Mouse (Mus musculus): ENCODE data around the gene Ndufb7.
"Not testable (repeated sequence)": the region's sequence is repeated elsewhere in the genome, so short reads cannot be mapped to it uniquely, and the experiment has no call there.

The Ndufb7 gene

DNA sequence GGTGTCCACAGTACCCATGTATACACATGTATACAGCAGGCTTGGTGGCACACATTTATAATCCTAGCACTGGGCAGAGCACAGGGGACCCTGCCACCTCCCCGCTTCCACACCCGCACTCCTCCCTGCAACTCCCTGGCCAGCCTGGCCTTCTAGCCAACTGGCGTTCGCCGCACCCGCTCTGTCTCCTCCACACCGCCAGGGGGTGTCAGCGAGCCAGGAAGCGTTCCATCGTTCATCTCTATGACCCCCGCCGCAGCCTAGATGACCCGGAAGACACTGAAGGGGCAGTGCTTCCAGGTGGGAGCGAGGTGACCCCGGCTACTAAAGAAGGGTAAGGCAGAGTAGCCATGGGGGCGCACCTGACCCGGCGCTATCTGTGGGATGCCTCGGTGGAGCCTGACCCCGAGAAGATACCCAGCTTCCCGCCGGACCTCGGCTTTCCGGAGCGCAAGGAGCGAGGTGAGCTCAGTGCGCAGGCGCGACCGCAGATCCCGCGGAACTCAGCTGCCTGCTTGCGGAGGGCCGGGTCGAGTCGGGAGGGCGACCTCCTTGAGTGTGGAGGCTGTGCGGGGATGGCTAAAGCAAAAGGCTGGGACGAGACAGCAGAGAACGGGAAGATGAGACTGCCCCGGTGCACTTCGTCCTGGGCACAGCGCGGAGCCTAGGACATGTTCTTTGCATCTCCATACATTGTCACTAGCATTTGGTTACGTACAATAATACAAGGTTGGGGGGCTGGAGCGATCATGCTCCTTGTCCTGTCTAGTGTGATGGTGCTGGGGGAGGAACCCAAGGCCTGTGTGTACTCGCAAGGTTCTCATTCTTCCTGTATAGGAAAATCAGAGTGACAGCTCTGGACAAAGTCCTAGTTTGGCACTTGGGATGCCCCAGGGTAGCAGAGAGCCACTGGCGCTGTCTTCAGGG is at the start of gene Ndufb7:
Gene Ndufb7 (plus strand): TSS at position 203 of the 927 bp plus-strand sequence.
- DNase-seq (ENCODE audit: low spot score in 2 of 2): peak; percentile 97 to 99

DNA sequence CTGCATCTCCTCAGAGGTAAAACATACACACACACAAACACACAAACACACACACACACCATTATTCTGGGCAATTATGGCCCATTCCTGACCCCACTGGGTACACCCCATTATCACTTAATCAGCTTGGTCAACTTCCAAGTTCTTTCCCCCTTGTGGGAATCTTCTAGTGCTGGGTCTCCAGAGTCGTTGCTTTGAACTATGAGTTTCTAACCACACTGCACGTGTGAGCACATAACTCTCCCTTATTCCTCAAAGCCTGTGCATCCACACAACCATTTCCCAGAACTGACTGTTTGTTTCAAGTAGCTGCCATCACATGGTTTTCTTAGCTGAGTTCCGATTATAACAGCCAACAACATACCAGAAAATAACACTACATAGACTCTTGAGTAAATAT is 46.0 kb upstream of the Ndufb7 start:
- no peak for DNase-seq (ENCODE audit: low spot score in 2 of 2)

DNA sequence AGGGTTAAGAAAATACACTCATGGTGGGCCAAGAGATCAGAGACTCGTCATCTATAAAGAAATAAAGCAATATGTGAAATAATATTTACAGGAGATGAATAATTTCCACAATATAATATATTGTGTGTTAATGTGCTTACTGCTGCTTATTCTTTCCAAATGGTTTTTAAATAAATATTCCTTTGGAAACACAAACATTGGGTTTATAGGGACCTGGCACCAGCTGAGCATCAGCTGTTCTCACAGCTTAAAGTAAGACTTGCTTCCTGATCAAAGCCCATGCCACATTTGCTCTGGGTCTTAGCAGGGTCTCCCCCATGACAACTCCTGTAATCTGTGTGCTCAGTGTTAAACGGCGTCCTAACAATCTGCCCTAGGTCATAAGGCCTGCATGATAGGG is 45.6 kb upstream of the Ndufb7 start:
- not testable (repeated sequence) for DNase-seq (ENCODE audit: low spot score in 2 of 2)

DNA sequence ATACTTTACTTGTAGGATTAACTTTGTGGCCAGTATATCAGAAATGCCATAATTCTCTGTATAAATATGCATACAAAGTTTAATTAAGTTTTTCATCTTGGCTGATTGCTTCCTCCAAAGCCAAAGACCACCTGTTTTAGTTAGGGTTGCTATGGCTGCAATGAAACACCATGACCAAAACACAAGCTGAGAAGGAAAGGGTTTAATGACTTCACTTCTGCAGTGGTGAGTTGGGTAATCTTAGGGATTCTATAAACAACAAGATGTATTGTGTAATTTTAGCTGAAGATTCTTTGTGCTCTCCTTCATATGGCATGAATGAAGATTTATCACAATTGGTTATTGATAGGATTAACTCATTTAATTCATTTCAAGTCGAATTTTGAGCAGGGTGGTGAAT is 45.2 kb upstream of the Ndufb7 start:
- DNase-seq (ENCODE audit: low spot score in 2 of 2): no peak

DNA sequence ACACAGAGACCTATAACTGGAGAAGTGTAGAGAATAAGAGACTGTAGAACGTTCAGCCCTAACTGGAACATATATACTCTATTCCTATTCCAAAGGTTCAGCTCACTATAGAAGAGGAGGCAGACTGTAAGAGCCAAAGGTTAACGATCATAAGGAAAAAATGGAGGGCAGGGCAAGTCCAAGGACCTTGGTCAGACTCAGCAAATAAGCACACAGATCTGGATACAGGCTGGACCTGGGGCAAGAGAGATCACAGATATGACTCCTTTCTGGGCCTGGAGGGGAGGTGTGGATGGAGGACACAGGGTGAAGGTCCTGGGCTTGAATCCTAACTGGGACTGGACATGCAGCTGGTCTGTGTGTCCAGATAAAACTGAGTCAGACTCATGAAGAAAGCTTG is 31.7 kb upstream of the Ndufb7 start:
- DNase-seq (ENCODE audit: low spot score in 2 of 2): no peak

DNA sequence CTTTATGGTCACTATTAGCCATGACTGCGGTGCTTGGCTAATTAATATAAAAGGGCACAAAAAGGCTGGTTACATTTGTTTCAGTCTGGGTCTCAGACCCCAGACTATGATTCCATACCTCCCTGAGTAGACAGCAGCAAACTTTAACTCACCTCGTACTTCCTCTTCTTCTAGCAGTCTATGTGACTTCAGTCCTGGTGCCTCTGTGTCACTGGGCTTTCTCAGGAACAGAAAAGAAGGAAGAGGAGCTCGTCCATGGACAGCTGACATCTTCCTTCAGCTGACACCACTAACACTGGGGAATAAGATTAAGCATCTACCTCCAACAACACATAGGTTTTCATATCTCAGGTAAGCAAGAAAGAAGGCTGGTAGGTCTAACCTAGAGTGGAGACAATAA is 30.7 kb upstream of the Ndufb7 start, which contains the start of gene Olfr370:
Gene Olfr370 (plus strand): TSS at position 45 of the 400 bp plus-strand sequence.
- DNase-seq (ENCODE audit: low spot score in 2 of 2): no peak

DNA sequence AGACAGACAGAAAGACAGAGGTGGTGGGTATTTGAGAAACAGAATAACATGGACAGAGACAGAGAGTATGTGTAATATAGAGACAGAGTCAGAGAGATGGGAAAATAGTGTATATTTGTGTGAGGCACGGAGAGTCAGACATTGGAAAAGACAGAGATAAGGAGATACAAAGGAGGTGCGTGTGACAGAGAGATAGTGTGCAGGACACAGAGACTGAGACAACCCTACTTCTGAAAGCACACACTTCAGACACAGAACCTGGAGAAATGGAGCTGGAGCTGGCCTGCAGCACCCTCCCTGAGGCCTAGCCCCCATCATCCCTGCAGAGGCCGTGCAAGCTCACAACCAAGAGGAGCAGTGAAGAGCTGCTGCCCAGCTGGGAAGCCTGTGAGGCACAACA is 3.8 kb upstream of the Ndufb7 start:
- DNase-seq (ENCODE audit: low spot score in 2 of 2): no peak

DNA sequence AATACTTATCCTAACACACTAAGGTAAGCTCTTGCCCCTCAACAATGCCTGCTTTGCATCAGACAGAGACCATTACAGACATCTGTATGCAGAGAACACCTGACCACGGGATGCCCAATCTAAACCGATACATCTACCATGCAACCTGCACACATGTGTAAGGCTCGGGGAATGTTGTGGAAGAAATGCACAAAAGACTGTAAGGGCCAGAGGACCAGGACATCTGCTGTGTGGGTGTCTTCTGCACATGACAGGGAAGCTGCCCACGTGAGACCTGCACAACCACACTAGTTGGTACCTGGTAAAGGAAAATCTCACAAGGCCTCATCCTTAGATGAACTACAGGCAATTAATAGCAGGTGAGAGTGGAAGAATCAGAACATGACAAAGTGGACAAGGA is 3.2 kb upstream of the Ndufb7 start:
- no peak for DNase-seq (ENCODE audit: low spot score in 2 of 2)

DNA sequence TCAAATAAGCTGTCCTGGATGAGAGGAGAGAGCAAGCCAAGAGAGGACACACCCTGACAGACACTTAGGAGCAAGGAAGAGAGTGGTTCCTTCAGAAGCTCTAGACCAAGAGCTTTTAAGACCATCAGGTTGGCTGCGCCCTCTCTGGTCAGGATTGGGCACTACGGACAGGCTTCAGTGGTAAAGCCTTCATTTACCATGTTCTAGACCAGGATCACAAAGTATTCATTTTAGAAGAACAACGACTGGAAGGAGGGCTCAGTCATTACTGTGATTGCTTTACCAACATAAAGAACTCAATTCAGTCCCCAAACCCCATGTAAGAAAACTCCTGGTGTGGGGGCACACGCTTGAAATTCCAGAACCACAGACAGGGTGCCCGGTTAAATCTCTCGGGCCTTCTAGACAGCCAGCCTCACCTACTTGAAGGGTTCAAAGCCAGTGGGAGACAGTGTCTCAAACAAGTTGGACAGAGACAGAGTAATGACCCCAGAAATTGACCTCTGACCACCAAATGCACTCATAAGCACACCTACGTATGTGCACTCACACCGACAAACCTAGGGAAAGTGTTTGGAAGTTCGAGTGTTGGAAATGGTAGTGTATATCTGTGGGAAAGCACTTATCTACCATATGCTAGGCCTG is 618 bp upstream of the Ndufb7 start:
- no peak for DNase-seq (ENCODE audit: low spot score in 2 of 2)

DNA sequence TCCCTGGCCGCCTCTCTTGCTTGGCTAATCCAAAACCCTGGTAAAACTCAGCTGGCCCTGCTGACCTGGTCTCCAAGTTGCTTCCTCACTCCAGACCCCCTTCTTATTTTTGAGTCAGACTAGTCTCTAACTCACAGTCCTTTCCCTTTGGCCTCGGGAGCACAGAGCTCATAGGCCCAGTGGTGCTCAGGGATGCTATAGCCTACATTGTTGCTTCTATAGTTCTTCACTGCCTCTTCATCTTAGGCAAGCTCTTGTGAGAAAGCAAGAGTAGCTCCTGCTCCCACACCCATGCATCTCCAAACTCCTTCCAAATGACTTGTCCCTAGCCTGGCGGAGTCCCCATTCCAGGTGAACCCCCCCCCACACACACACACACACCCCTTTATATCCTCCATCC is 1.2 kb downstream of the Ndufb7 start:
- no peak for DNase-seq (ENCODE audit: low spot score in 2 of 2)

DNA sequence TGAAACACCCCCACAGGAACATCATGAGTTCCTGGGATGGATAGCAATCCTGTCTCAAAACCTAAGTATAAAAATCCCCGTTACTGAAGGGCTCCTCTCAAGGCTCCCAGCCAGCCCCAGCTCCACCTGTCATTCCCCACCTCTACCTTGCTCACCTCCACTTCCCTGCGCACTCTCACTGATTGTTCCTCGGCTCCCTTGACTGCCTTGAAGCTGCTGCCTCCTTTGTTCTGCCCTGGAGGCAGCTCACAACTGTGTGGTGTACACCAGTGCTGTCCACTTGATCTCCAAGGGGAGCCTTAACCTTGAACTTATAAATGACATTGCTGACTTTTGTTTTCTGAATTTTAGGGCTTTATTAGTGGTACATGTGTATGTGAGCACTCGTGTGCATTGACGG is 1.7 kb downstream of the Ndufb7 start:
- DNase-seq (ENCODE audit: low spot score in 2 of 2): no peak

DNA sequence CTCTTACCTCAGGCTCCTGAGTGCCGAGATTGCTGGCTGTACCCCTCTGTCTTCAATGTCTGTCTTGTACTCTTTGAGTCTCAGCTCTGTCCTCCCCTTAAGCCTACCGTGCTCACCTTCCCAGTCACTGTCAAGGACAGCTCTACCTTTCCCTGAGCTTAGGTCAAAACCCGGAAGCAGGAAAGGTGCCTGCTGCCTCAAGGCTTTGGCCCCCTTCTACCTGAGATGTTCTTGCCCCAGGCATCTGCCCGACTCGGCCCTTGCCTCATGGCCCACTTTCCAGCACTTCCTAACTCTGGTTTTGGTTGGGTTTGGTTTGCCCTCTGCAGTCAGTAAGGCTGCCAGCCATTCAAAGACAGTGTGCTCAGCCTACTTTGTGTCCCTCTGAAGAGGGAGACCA is 2.3 kb downstream of the Ndufb7 start:
- no peak for DNase-seq (ENCODE audit: low spot score in 2 of 2)

DNA sequence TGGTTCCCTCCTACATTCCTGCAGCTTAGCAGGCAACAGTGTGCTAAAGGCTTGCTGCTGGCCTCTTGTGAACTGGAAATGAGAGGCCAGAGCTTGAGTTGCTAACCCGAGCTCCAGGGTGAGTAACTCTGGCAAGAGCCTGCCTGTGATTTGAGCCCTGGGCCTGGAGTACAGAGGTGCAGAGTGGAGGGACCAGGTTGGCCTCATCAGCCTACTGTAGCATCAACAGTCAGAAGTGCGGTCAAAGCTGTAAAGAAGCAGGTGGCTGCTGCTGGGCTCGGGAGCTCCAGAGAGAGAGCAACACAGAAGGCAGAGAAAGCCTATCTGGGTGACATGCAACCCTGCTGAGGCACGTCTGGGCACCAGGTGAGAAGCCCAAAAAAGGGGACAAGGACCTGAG is 2.7 kb downstream of the Ndufb7 start:
- no peak for DNase-seq (ENCODE audit: low spot score in 2 of 2)

DNA sequence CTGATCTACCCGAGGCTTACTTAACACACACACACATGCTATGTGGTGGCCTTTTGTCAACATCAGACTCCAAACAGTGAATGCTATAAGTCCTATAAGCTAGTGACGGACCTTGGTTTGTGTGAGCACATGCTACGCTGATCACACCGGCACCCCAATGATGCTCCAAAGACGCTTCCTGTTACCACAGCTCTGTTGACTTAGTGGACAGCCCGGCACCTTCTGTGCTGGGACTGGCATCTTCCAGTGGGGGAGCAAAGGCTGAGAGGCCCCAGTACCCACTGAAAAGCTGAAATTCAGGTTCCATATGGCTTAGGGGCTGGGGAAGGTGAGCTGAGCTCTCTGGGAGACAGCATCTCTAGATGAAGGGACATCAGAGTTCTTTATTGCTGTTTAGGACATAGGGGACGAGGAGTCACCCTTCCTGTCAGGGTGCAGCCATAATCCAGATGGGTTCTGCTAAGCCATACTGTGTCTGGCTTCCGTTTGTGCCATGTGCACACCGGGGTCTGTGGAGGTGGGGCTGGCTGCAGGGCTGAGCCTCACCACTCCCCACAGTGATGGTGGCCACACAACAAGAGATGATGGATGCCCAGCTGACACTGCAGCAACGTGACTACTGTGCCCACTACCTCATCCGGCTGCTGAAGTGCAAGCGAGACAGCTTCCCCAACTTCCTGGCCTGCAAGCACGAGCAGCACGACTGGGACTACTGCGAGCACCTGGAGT is 4.0 kb downstream of the Ndufb7 start:
- no peak for DNase-seq (ENCODE audit: low spot score in 2 of 2)

DNA sequence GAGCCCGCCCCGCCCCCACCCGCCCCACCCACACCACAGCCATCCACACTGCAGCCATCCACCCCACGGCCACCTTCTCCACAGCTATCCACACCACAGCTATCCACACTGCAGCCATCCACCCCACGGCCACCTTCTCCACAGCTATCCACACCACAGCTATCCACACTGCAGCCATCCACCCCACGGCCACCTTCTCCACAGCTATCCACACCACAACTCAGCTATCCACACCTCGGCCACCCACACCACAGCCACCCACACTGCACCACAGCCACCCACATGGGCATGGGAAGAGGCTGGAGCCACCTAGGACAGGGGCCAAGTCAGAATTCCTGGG is 4.5 kb downstream of the Ndufb7 start:
- DNase-seq (ENCODE audit: low spot score in 2 of 2): not testable (repeated sequence)

DNA sequence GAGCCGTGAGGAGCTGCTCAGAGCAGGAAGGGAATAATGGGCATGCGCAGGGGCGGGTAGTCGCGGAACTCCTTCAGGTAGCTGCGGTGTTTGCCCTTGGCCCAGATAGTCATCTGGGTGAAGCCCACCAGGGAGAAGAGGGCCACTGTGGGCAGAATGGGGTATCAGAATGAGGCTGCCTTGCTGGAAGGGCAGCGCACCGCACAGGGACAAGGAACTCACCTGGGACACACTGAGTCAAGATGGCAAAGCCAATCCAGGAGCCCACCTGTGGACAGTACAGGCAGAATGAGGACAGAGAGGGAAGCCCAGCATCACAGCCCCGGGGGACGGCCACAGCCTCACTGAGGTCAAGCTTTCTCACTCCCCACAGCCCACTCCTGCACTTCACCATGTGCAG is 5.3 kb downstream of the Ndufb7 start:
- no peak for DNase-seq (ENCODE audit: low spot score in 2 of 2)

DNA sequence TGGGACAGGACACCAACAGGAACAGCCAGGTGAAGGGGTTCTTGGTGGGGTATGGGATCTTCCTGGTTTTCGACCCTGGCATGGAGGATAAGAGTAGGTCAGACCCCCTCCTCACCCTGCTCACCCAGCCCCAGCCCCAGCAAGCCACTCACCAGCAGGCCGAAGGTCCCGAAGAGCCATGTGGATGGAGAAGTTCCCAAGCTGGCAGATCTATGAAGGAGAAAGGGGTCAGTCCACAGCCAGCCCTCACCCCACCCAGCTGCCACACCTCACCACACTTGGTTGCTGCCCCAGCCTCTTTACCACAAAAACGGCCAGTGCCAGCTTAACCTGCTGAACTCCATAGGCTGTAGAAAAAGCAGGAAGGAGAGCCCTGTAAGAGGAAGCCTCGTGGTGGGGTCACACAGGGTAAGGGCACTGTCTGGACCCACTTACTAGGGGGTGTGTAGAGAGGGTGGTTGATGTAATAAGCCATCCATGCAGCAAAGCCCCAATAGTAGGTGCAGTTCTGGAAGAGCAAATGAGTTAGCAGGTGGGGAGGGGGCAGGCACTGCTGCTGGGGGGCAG is 5.9 kb downstream of the Ndufb7 start:
- DNase-seq (ENCODE audit: low spot score in 2 of 2): no peak

DNA sequence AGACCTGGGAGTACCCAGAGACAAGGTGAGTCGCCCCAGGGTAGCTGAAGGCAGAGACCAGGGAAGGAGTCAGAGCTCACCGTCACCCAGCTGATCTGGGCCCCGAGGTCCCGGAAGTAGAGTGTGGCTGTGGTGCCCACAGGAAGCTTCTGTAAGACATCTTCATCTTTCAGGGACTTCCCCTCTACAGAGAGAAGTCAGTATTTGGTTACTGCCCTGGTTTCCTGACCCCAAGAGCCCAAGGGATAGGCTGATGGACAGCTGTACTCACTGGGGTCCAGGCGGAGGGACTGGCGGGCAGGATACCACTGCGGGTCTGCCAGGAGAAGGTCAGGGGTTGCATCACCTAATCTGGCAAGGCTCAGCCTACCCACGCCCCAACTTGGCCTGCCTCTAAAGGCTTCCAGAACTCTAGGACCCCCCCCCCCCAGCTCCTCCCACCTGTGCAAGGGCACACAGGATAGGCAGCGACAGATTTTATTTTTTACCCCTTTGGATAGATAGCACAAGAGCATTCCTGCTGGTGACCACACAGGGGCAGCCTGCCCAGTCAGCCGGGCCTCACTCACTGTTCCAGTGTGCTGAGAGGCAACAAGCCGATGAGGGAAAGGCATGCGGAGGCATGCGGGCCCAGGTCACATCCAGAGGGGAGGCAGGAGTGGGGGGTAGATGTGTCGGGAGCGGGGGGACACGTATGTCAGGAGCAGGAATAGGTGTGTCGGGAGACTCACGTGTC is 6.8 kb downstream of the Ndufb7 start:
- no peak for DNase-seq (ENCODE audit: low spot score in 2 of 2)

DNA sequence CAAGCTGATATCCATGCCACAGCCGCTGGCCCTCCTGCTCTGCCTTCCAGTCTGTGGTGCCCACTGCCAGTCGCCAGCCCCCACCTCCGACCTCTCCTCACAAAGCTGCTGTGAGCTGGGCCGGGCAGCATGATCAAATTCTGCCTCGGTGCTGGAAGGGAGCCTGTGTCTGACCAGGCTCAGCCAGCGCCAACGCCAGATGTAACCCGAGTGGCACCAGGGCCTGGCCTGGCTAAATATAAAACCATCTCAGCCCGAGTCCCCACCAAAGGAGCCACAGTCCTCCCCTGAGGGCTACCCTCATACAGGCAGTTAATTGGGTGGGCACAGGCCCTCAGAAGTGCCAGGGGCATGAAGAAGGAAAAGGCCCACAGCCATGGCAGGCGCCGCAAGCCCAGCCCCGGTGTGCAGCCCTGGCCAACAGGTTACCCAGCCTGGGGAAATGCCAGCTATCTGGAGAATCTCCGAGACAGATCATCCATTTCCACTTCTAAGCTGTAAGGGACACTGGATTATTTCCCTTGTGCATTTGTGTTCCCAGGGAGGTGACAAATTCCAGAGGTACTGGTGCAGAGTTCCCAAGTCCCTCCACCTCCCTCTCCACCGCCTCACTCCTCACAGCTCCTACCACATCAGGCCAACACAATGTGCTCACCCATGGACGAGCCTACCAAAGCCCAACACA is 8.3 kb downstream of the Ndufb7 start:
- DNase-seq (ENCODE audit: low spot score in 2 of 2): no peak

DNA sequence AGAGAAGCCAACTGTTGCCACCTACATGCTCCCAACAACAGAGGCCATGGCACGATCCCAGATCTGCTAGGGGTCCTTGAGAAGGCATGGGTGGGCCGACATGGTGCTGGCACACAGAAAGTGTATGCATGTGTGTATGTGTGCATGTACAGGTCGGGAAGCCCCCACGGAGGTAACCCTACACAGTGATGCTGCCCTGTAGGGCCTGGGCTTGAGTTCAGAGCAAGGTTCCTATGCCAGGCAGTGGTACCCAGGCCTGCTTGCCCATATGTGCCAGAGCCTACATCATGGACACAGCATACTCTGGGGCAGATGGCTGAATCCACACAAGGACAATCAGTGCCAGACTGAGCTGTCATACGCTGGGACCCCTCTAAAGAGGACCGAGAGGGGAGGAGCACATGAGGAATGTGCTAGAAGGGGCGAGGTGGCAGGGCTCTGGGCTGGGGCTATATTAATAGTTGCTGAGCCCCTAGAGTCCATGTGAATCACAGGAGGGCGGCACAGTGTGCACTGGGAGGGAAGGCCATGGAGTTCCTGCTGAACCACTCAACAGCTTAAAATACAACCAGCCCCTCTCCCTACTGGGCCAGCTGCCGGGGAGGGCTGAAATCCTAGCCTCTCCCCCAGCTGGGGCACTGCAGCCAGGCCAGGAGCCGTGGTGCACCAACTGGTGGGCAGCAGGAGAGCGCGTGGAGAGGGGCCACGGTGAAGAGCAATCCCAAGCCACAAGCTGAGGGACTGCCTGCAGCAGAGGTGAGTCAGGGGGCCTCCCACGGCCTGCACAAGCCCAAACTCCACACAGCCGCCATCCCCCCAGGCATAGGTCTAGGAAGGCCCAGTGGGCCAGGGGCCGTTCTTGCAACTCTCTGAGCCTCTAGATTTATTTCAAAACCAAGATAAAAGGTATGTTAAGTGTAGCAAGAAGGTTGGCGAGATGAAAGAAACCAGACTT is 9.4 kb downstream of the Ndufb7 start:
- DNase-seq (ENCODE audit: low spot score in 2 of 2): no peak
